Mouse (Mus musculus): ENCODE measurements around the gene Mettl23.

DNA sequence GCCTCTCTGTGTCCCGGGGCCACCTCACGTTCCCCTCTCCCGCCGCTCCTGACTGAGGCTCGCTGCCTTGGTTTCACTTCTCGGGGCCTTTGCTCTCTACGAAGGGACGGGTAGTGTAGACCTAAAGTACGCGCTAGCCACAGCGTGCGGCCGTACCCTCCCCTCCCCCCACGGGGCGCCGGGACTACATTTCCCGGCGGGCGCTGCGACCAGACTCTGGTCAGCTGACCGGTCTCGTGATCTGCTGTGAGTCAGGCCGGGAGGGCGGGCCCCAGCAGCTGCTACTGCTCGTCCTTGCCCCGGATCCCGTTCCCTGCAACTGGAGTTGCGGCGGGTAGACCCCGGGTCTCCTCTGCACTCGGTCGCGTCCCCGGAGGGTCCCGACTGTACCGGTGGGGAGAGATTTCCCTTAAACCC lies 10.4 kb downstream of the Mettl23 start:
- no peak for TF ChIP-seq CTCF (IDR thresholded peaks at IDR 0.05; ENCODE audit: extremely low read depth, insufficient read depth, low read length)
- peak; percentile 93 for TF ChIP-seq POLR2A (IDR thresholded peaks at IDR 0.05; ENCODE audit: extremely low read depth, insufficient read depth, low read length)

Data from cortical plate, adult 2 months (tissue).